Comparison of ENCODE assay signal across 30 mouse cellular contexts in the genomic region with DNA sequence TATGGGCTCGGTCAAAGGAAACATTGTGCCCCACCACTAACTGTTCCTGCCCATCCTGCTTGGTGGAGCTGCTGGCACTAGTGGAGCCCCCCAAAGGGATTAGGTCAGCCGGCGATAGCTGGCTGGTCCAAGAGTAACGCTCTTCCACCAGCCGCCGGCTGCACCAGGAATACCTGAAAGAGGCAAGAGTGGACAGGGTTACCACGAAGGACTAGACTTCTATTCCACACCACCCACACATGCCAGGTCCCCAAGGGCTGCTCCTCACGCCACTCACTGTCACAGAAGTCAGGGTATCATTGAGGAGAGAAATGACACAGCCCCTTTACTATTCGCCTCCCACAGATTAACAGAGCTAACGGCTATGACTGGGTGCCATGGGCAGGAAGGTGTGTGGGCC.
"Had no signal": no experiment of that assay in that cellular context is flagged by ENCODE, and none has a peak within 500 bp of the region (broad histone marks: within the 10 kb centered on the region; RNA-seq: fewer than 3 reads in every experiment).

No protein-coding gene starts in this region.

- ATAC-seq: liver, embryonic 12.5 days; liver, postnatal 0 days; lung, postnatal 0 days; midbrain, embryonic 13.5 days; midbrain, embryonic 15.5 days had no signal

- H3K4me2 ChIP-seq: limb, embryonic 12.5 days; limb, embryonic 13.5 days; limb, embryonic 15.5 days; liver, embryonic 11.5 days; liver, embryonic 12.5 days; liver, embryonic 13.5 days; liver, embryonic 15.5 days; lung, embryonic 14.5 days; lung, embryonic 15.5 days; midbrain, embryonic 12.5 days; midbrain, embryonic 13.5 days; midbrain, embryonic 15.5 days had no signal

- DNase-seq: left cerebral cortex, postnatal 4 days; liver; liver, embryonic 13.5 days; liver, postnatal 0 days; lung, adult 18-20 months; lung, adult 2 months; lung, embryonic 14.5 days; lung, postnatal 10 days; lung, postnatal 14 days; lung, postnatal 36 days; lung, postnatal 4 days; midbrain, embryonic 14.5 days had no signal

- H3K9ac ChIP-seq: limb, embryonic 12.5 days; limb, embryonic 13.5 days; limb, embryonic 15.5 days; liver, embryonic 12.5 days; liver, embryonic 13.5 days; liver, embryonic 14.5 days; liver, embryonic 15.5 days; liver, postnatal 0 days; lung, embryonic 14.5 days; lung, embryonic 15.5 days; midbrain, embryonic 12.5 days; midbrain, embryonic 13.5 days; midbrain, embryonic 15.5 days had no signal

- H3K27ac ChIP-seq: left cerebral cortex, adult 2 months; limb, embryonic 10.5 days; limb, embryonic 12.5 days; limb, embryonic 13.5 days; limb, embryonic 15.5 days; liver, embryonic 12.5 days; liver, embryonic 13.5 days; liver, embryonic 14.5 days; liver, embryonic 15.5 days; lung, embryonic 15.5 days; macrophage; midbrain, embryonic 10.5 days; midbrain, embryonic 12.5 days; midbrain, embryonic 13.5 days; midbrain, embryonic 15.5 days had no signal

- H3K4me3 ChIP-seq: left cerebral cortex, adult 2 months; limb, embryonic 10.5 days; limb, embryonic 12.5 days; limb, embryonic 13.5 days; limb, embryonic 15.5 days; liver, embryonic 12.5 days; liver, embryonic 13.5 days; liver, embryonic 15.5 days; lung, embryonic 15.5 days; megakaryocyte, embryonic 14.5 days; midbrain, embryonic 10.5 days; midbrain, embryonic 12.5 days; midbrain, embryonic 13.5 days; midbrain, embryonic 15.5 days; myocyte had no signal

- H3K27me3 ChIP-seq: limb, embryonic 13.5 days; limb, embryonic 15.5 days; lung, embryonic 15.5 days had no signal

- H3K9me3 ChIP-seq: limb, embryonic 10.5 days; limb, embryonic 12.5 days; limb, embryonic 13.5 days; limb, embryonic 15.5 days; liver, embryonic 12.5 days; liver, embryonic 13.5 days; liver, embryonic 15.5 days; lung, embryonic 15.5 days; megakaryocyte, embryonic 14.5 days; midbrain, embryonic 10.5 days; midbrain, embryonic 12.5 days; midbrain, embryonic 13.5 days; midbrain, embryonic 15.5 days had no signal
